Mouse (Mus musculus) hindbrain, embryonic 14.5 days (tissue): ENCODE measurements at regions not wholly inside any gene's neighbourhood (a gene's known extent, or its start where the extent isn't known, plus 50 kb on each side); places are given as distances from the start of the nearest gene placed in this dataset.

Source experiments
- ATAC-seq: fragments of 200-750 bp; cut with Nextera tagmentation; 2 replicates; pipeline ENCODE4 v1.8.0; 2017; ENCODE audit warnings: moderate number of reproducible peaks, mild to moderate bottlenecking, moderate TSS enrichment, moderate library complexity; ENCODE audit not compliant: low FRiP score
- DNase-seq: peaks from one replicate; pipeline ENCODE4 v3.0.0-alpha.2; 2015; ENCODE audit warnings: low spot score
- H3K27ac ChIP-seq: fragments of 300-500 bp; sonication (generic); 2 replicates; pipeline ENCODE4 v1.5.1; 2014; ENCODE audit warnings: mild to moderate bottlenecking, moderate library complexity
- H3K27me3 ChIP-seq: fragments of 300-500 bp; sonication (generic); 2 replicates; pipeline ENCODE4 v1.6.1; 2014; ENCODE audit warnings: mild to moderate bottlenecking, low read length, mixed read lengths; ENCODE audit not compliant: control insufficient read depth, insufficient read depth
- H3K36me3 ChIP-seq: fragments of 300-500 bp; sonication (generic); replicated peaks from 2 replicates; pipeline ENCODE4 v1.6.1; 2014; ENCODE audit not compliant: control insufficient read depth, insufficient read depth
- H3K4me1 ChIP-seq: fragments of 300-500 bp; sonication (generic); replicated peaks from 2 replicates; pipeline ENCODE4 v1.6.1; 2014; ENCODE audit warnings: antibody characterized with exemption, low read length, mixed read lengths; ENCODE audit not compliant: control insufficient read depth, insufficient read depth
- H3K4me2 ChIP-seq: fragments of 300-500 bp; sonication (generic); replicated peaks from 2 replicates; pipeline ENCODE4 v1.6.1; 2014; ENCODE audit warnings: mild to moderate bottlenecking, moderate library complexity
- H3K4me3 ChIP-seq: fragments of 300-500 bp; sonication (generic); replicated peaks from 2 replicates; pipeline ENCODE4 v1.5.1; 2014; ENCODE audit warnings: mild to moderate bottlenecking, low read length
- H3K9ac ChIP-seq: fragments of 300-500 bp; sonication (generic); 2 replicates; pipeline ENCODE4 v1.6.1; 2014
- H3K9me3 ChIP-seq: fragments of 300-500 bp; sonication (generic); 2 replicates; pipeline ENCODE4 v1.6.1; 2016; ENCODE audit warnings: low read length; ENCODE audit not compliant: control insufficient read depth
- WGBS: fragments of 180-500 bp; shearing (Covaris S2); extraction: QIAGEN DNeasy Blood & Tissue Kit; methylation state at CpG from one replicate; pipeline ENCODE4 v1.1.7; 2014; 5-methylcytosine and 5-hydroxymethylcytosine counted together

- no peak for ATAC-seq
- Histone ChIP-seq H3K4me3 (no peak overlapping the region), H3K4me1 (0 out of 2 replicates have a peak, but pooled peaks cover 11% of the 10 kb centered on the region), H3K4me2 (no peak overlapping the region), H3K27me3 (no peaks in the 10 kb centered on the region), H3K9me3 (no peaks in the 10 kb centered on the region), H3K9ac (no peak overlapping the region), H3K36me3 (no peaks in the 10 kb centered on the region), H3K27ac (no peak overlapping the region)
- WGBS: 84% methylated on average over 9 of the region's 9 CpGs
- no peak for DNase-seq
These were observed 167.1 kb upstream of the Ankrd55 start for GRCm38 (mm10) chr13:112121110-112121509.

GRCm38 (mm10) chr13:112122842-112123373 is 165.3 kb upstream of the Ankrd55 start:
- H3K27ac ChIP-seq: no peak overlapping the region
- no peak for ATAC-seq

DNA sequence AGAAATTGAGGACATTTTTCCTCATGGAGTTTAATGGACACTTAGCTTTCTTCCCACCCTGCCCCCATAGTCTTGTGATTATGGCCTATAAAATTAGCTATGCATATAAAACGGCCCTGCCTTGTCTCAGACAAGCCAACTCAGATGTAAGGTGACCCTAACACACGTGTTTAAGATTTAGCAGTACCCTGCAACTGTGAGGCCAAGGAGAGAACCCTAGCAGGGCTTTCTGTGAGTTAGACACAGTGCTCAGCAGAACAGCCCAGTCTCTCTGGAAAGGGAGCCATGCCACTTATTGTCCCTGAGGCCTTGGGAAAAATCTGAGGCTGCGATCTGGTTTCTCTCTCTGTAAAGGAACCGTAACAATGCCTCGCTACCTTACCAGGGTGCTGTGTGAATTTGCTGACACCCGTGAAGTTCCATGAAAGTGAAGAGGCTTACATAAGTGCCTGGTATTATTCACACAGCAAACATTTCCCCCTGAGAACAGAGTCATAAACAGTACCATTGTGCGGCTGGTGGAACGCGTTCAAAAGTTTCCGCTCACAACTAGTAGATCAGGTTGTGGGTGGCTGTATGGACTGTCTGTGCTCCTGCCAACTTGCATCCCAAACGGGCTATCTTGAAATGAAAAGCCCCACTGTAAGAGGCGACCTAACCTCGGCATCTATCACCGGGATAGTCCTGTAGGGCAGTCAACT is 162.3 kb upstream of the Ankrd55 start:
- 85% methylated on average over 14 of the region's 14 CpGs for WGBS

More at GRCm38 (mm10) chr13:112122842-112123373, 165.3 kb upstream of the Ankrd55 start:
- Histone ChIP-seq H3K27me3 (no peaks in the 10 kb centered on the region), H3K36me3 (no peaks in the 10 kb centered on the region), H3K4me3 (no peak overlapping the region), H3K4me2 (no peak overlapping the region), H3K9me3 (no peaks in the 10 kb centered on the region), H3K4me1 (0 out of 2 replicates have a peak, but pooled peaks cover 11% of the 10 kb centered on the region), H3K9ac (no peak overlapping the region)
- DNase-seq: no peak
- WGBS: 76% methylated on average over 9 of the region's 9 CpGs

GRCm38 (mm10) chr13:112130220-112130619 is 158.0 kb upstream of the Ankrd55 start:
- no peak for ATAC-seq
- H3K4me2 ChIP-seq: no peak overlapping the region

More for the DNA sequence above, 162.3 kb upstream of the Ankrd55 start:
- H3K4me1 ChIP-seq: 0 out of 2 replicates have a peak, but pooled peaks cover under 1% of the 10 kb centered on the region
- H3K4me3 ChIP-seq: no peak overlapping the region
- H3K36me3 ChIP-seq: no peaks in the 10 kb centered on the region
- no peaks in the 10 kb centered on the region for H3K27me3 ChIP-seq
- no peaks in the 10 kb centered on the region for H3K9me3 ChIP-seq
- no peak overlapping the region for H3K9ac ChIP-seq
- DNase-seq (no peak), ATAC-seq (no peak)
- H3K4me2 ChIP-seq: no peak overlapping the region
- H3K27ac ChIP-seq: no peak overlapping the region

DNA sequence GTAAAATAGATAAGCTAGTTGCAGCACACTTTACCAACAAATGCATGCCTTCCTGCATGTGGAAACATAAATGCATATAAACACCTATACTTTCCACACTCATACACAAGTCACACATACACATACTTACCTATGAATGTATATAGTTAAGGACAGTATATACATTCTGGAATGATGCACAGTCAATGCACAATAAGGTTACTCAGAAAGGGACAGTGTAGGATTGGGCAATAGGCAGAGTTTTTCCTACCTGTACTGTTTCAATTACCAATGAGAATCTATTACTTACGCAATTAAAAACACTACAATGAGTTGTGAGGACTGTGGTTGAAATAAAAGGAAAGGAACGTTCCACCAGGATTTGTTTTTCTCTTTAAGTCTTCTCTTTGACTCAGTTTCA is 157.5 kb upstream of the Ankrd55 start:
- H3K9me3 ChIP-seq: no peaks in the 10 kb centered on the region
- no peaks in the 10 kb centered on the region for H3K27me3 ChIP-seq
- H3K4me2 ChIP-seq: no peak overlapping the region
- ATAC-seq: no peak
- no peaks in the 10 kb centered on the region for H3K4me1 ChIP-seq
- no peak overlapping the region for H3K4me3 ChIP-seq
- H3K9ac ChIP-seq: no peak overlapping the region
- H3K36me3 ChIP-seq: no peaks in the 10 kb centered on the region
- DNase-seq: no peak
- no peak overlapping the region for H3K27ac ChIP-seq
- 81% methylated on average over 2 of the region's 2 CpGs for WGBS

More at GRCm38 (mm10) chr13:112130220-112130619, 158.0 kb upstream of the Ankrd55 start:
- 80% methylated on average over 4 of the region's 4 CpGs for WGBS
- Histone ChIP-seq H3K27ac (no peak overlapping the region), H3K27me3 (no peaks in the 10 kb centered on the region), H3K9me3 (no peaks in the 10 kb centered on the region), H3K36me3 (no peaks in the 10 kb centered on the region), H3K4me1 (no peaks in the 10 kb centered on the region), H3K9ac (no peak overlapping the region), H3K4me3 (no peak overlapping the region)
- DNase-seq: no peak

GRCm38 (mm10) chr13:112131191-112131590 is 157.1 kb upstream of the Ankrd55 start:
- no peak overlapping the region for H3K9ac ChIP-seq
- H3K4me1 ChIP-seq: no peaks in the 10 kb centered on the region
- WGBS: 39% methylated on average over 12 of the region's 12 CpGs
- ATAC-seq (no peak), DNase-seq (no peak)
- H3K36me3 ChIP-seq: no peaks in the 10 kb centered on the region
- H3K27ac ChIP-seq: no peak overlapping the region
- no peak overlapping the region for H3K4me3 ChIP-seq
- H3K4me2 ChIP-seq: no peak overlapping the region
- no peaks in the 10 kb centered on the region for H3K27me3 ChIP-seq
- H3K9me3 ChIP-seq: no peaks in the 10 kb centered on the region

DNA sequence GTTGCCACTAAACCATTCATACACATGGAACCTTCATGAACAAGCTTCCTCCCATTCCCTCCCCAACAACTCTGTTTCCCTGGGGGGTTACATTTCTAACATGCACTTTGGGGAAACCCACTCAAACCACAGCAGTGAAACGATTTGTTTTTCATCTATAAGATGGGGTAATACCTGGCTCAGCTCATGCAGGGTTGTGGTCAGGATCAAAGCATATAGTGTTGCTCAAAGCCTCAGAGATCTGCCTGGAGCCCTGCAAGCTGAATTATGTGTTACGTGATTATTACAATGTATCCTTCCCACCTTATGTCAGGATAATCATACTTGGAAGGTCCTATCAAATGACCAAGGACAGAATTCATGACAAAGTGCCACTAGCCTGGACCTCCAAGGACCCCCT is 154.5 kb upstream of the Ankrd55 start:
- no peak overlapping the region for H3K27ac ChIP-seq

DNA sequence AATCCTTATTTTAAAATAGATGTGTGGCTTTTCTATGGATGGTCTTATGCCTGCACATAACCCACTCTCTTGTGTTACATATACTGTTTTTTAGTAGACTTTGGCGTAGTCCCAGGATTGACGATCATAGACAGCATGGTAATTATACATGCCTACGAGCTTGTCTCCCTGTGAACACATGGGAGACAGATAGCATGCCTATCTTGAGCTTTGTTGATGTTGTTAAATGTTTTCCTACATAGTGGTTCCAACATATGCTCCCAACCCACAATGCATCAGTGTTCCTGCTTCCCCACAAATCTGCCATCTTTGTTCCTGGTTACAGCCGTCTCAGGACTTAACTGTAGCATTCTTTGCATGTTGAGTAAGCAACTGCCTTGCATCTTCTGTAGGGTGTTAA is 153.6 kb upstream of the Ankrd55 start:
- Histone ChIP-seq H3K27me3 (no peaks in the 10 kb centered on the region), H3K27ac (no peak overlapping the region), H3K4me2 (no peak overlapping the region), H3K4me3 (no peak overlapping the region), H3K4me1 (no peaks in the 10 kb centered on the region), H3K36me3 (no peaks in the 10 kb centered on the region), H3K9ac (no peak overlapping the region), H3K9me3 (no peaks in the 10 kb centered on the region)
- DNase-seq: no peak
- no peak for ATAC-seq
- 86% methylated on average over 4 of the region's 4 CpGs for WGBS

More for the DNA sequence above, 154.5 kb upstream of the Ankrd55 start:
- Histone ChIP-seq H3K36me3 (no peaks in the 10 kb centered on the region), H3K4me3 (no peak overlapping the region), H3K9ac (no peak overlapping the region), H3K4me2 (no peak overlapping the region), H3K9me3 (no peaks in the 10 kb centered on the region), H3K4me1 (no peaks in the 10 kb centered on the region), H3K27me3 (no peaks in the 10 kb centered on the region)
- 92% methylated on average over 2 of the region's 2 CpGs for WGBS
- DNase-seq (no peak), ATAC-seq (no peak)

DNA sequence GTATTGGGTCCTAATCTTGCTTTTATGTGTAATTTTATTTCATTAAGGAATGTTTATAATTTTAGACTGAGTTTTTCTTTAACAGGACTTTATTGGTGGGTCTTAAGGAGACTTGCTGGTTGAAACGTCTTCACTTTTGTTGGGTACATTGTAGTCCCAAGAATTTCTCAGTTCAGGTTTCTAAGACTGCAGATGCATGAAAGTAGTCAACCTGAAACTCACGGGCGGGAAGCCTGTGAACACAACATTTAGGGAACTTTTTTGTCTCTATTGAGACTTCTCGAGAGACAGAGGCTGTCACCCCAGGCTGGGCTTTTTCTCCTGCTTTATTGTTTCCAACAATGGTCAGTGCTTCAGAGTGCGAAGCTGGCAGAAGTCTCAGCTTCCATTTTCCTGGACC is 152.5 kb upstream of the Ankrd55 start:
- 52% methylated on average over 5 of the region's 5 CpGs for WGBS
- no peak for DNase-seq
- Histone ChIP-seq H3K27ac (no peak overlapping the region), H3K4me1 (no peaks in the 10 kb centered on the region), H3K9ac (no peak overlapping the region), H3K27me3 (no peaks in the 10 kb centered on the region), H3K36me3 (no peaks in the 10 kb centered on the region), H3K4me3 (no peak overlapping the region), H3K9me3 (no peaks in the 10 kb centered on the region), H3K4me2 (no peak overlapping the region)
- no peak for ATAC-seq
